Mouse (Mus musculus) heart, embryonic 13.5 days (tissue): ENCODE measurements around the gene Gadd45g. TPM values are rescaled to one million over a fixed set of nuclear protein-coding genes. Genes with fewer than 3 reads are reported as not detected.

Source experiments
- ATAC-seq: fragments of 200-750 bp; cut with Nextera tagmentation; 2 replicates; pipeline ENCODE4 v1.8.0; 2017; ENCODE audit warnings: moderate TSS enrichment; ENCODE audit not compliant: insufficient number of reproducible peaks, low FRiP score, low TSS enrichment; ENCODE audit errors: extremely low read depth
- H3K27ac ChIP-seq: fragments of 300-500 bp; sonication (generic); replicated peaks from 2 replicates; pipeline ENCODE4 v1.5.1; 2015; ENCODE audit warnings: moderate library complexity, mild to moderate bottlenecking, inconsistent platforms
- H3K27me3 ChIP-seq: fragments of 300-500 bp; sonication (generic); replicated peaks from 2 replicates; pipeline ENCODE4 v1.6.1; 2015; ENCODE audit warnings: mild to moderate bottlenecking, inconsistent platforms
- H3K36me3 ChIP-seq: fragments of 300-500 bp; sonication (generic); 2 replicates; pipeline ENCODE4 v1.6.1; 2015; ENCODE audit warnings: mild to moderate bottlenecking, inconsistent platforms
- H3K4me1 ChIP-seq: fragments of 300-500 bp; sonication (generic); 2 replicates; pipeline ENCODE4 v1.6.1; 2015; ENCODE audit warnings: inconsistent platforms
- H3K4me2 ChIP-seq: fragments of 300-500 bp; sonication (generic); 2 replicates; pipeline ENCODE4 v1.6.1; 2015; ENCODE audit warnings: inconsistent platforms, mild to moderate bottlenecking, moderate library complexity
- H3K4me3 ChIP-seq: fragments of 300-500 bp; sonication (generic); 2 replicates; pipeline ENCODE4 v1.5.1; 2015; ENCODE audit warnings: moderate library complexity, mild to moderate bottlenecking, inconsistent platforms
- H3K9ac ChIP-seq: fragments of 300-500 bp; sonication (generic); 2 replicates; pipeline ENCODE4 v1.6.1; 2015; ENCODE audit warnings: inconsistent platforms, mild to moderate bottlenecking, moderate library complexity
- H3K9me3 ChIP-seq: fragments of 300-500 bp; sonication (generic); 2 replicates; pipeline ENCODE4 v1.6.1; 2016; ENCODE audit warnings: inconsistent platforms
- WGBS: fragments of 180-500 bp; shearing (Covaris S2); methylation state at CpG from one replicate; pipeline ENCODE4 v1.1.7; 2015; ENCODE audit warnings: mixed read lengths; 5-methylcytosine and 5-hydroxymethylcytosine counted together
- polyA plus RNA-seq: library from polyadenylated mRNA; unstranded; fragments of >200 nt; fragmentation: Nextera tagmentation; extraction: Ambion mirVana; gene quantifications from 2 replicates; pipeline ENCODE4 v1.2.1, GENCODE M21; 2015

Gene Gadd45g
- 51.2 and 51.8 TPM in 2 replicates for polyA plus RNA-seq

DNA sequence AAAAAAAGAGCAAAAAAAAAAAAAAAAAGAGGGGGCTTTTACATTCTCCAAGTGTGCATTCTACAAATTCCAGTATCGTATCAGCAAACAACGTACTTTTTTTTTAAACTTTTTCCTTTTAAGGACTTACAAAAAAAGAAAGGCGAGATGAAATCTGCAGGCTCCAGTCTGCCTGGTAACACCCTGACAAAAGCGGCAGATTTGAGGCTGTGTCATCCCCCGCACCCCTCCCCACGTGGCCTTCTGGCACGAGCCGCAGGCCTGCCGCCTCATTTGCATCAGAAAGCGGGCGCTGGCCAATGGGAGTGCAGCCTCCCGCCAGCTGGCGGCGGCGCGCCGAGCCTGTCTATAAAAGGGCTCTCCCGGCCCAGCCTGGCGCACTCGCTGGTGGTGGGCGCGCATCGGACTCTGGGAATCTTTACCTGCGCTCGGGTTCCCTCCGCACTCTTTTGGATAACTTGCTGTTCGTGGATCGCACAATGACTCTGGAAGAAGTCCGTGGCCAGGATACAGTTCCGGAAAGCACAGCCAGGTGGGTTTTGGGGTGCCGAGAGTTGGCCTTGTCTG lies at the start of gene Gadd45g:
TSS of gene Gadd45g (plus strand) at position 378 of the 567 bp plus-strand sequence.
- peaks cover 54% of the 10 kb centered on the region for H3K4me1 ChIP-seq
- peak within 1 kb of the TSS; percentile 75 for H3K4me3 ChIP-seq
- 0 out of 2 replicates have a peak, but pooled peaks cover 2% of the 10 kb centered on the region for H3K36me3 ChIP-seq
- 1% methylated on average over 31 of the region's 31 CpGs for WGBS
- H3K9ac ChIP-seq: peak within 1 kb of the TSS; percentile 98
- peaks cover 10% of the 10 kb centered on the region; the same call in 1 of the 2 replicates for H3K27me3 ChIP-seq
- no peaks in the 10 kb centered on the region for H3K9me3 ChIP-seq
- peak; percentile 69 for ATAC-seq
- H3K27ac ChIP-seq: peak within 1 kb of the TSS; percentile 97
- H3K4me2 ChIP-seq: peak within 1 kb of the TSS; percentile 93

DNA sequence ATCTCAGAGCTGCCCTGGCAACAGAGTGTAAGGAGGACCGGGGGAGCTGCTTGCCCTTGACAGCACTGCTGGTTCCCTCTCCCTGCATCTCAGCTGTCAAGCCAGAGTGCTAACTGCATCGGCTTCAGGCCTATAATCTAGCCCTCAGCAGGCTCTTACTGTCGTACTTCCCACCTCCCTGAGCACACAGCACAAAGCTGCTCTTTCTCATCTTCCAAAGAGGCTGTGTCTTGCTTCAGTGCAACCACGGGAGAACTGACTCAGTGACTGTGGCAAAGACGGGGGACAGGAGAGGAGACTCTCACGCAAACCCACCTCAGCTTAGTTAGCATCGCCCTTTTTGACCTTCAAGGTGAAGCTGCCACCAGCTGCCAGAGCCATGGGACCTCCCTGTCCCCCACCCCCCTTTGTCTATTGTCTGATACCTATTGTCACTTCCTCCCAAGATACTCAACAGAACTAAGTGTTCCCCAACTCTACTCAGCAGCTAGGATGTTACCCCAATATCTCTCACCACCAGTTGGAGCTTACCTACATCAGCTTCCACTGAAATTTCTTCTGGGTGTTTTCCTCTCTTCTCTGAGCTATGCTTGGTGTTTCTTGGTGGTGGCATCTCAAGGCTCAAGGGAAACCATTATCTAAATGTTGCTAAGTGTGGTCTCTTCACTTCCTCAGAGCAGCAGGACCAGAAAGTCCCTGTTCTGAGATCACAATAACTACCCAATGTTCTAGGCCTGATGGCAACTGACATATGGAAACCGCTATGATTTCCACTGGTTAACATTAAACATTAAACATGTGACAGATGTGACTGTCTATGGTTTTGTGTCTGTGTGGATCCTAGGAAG lies 48.4 kb upstream of the Gadd45g start:
- no peak for ATAC-seq
- Histone ChIP-seq H3K9me3 (no peaks in the 10 kb centered on the region), H3K27me3 (no peaks in the 10 kb centered on the region), H3K27ac (no peak overlapping the region), H3K9ac (no peak overlapping the region), H3K4me3 (no peak overlapping the region), H3K4me2 (no peak overlapping the region), H3K4me1 (peaks cover 3% of the 10 kb centered on the region; the same call in 1 of the 2 replicates), H3K36me3 (no peaks in the 10 kb centered on the region)
- WGBS: 40% methylated on average over 8 of the region's 8 CpGs

DNA sequence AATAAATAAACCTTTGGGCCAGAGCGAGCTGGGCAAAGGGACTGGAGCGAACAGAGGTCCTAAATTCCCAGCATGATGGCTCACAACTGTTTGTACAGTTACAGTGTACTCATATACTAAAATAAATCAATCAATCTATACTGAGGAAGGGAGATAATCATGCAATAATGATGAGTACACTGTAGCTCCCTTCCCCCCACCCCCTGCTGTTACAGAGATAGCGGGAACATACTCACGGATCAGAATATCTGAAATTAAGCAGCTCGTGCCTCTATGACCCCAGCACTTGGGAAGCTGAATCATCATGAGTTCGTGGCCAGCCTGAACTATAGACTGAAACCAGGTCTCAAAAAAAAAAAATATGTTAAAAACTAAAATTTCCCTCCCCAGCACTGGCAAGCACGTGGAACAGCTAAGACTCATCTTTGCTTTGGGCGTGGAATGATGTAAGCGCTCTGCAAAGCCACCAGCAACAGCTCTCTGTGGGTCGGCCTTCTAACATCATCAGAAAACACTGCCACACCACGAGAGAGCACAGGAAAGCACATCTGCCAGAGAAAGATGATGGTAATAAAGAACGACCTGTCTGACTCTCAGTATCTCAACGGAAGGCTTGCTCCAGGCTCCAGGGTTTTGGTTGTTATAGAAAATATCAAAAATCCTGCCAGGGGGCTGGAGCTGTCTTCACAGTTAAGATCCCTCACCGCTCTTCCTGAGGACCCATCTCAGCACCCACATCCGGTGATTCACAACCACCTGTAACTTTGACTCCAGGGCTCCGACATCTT lies 46.5 kb upstream of the Gadd45g start:
- Histone ChIP-seq H3K4me3 (no peak overlapping the region), H3K4me1 (0 out of 2 replicates have a peak, but pooled peaks cover 2% of the 10 kb centered on the region), H3K27ac (no peak overlapping the region), H3K4me2 (no peak overlapping the region), H3K9me3 (no peaks in the 10 kb centered on the region), H3K36me3 (no peaks in the 10 kb centered on the region), H3K9ac (no peak overlapping the region), H3K27me3 (no peaks in the 10 kb centered on the region)
- no peak for ATAC-seq
- WGBS: 79% methylated on average over 16 of the region's 16 CpGs

DNA sequence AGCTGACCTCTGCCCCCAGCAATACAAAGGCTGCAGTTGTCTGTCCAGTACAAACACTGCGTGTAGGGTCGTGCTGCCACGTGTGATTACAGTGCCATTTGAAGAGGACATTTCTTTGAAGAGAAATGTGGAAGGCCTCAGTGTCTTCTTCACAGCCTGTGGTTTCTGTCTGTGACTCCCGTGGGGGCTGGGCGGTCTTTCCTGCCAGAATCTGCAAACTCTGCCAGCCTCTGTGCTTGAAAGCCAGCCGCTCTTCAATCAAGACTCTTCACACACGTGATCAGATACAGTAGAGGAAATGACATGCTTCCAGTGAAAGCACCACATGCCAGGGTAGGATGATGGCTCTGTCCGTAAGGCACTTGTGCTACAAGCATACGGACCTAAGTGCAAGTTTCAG lies 45.6 kb upstream of the Gadd45g start:
- no peak overlapping the region for H3K9ac ChIP-seq
- H3K27me3 ChIP-seq: no peaks in the 10 kb centered on the region
- ATAC-seq: no peak
- H3K27ac ChIP-seq: no peak overlapping the region
- 0 out of 2 replicates have a peak, but pooled peaks cover 2% of the 10 kb centered on the region for H3K4me1 ChIP-seq
- no peaks in the 10 kb centered on the region for H3K9me3 ChIP-seq
- 56% methylated on average over 9 of the region's 9 CpGs for WGBS
- no peaks in the 10 kb centered on the region for H3K36me3 ChIP-seq
- H3K4me3 ChIP-seq: no peak overlapping the region
- no peak overlapping the region for H3K4me2 ChIP-seq

DNA sequence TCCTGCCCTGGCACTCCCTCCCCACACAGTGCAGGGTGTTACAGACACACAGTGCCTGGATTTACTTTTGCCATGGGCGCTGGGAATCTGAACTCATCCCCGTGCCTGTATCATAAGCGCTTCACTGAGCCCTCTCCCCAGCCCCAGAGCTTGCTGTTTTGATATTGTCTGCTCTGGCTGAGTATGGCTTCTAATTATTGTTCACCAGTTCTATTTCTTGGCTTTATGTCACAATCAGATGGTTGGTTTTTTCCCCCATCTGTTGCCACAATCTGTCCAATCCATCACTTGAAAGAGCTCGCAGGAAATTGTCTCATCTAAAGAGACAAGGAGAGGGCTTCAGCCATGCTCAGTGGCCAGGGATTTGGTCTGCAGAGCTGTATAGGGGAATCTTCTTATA lies 40.8 kb upstream of the Gadd45g start:
- Histone ChIP-seq H3K4me1 (0 out of 2 replicates have a peak, but pooled peaks cover 2% of the 10 kb centered on the region), H3K9ac (no peak overlapping the region), H3K4me3 (no peak overlapping the region), H3K4me2 (no peak overlapping the region), H3K9me3 (no peaks in the 10 kb centered on the region), H3K36me3 (no peaks in the 10 kb centered on the region), H3K27me3 (no peaks in the 10 kb centered on the region), H3K27ac (no peak overlapping the region)
- WGBS: 70% methylated on average over 4 of the region's 4 CpGs
- ATAC-seq: no peak

DNA sequence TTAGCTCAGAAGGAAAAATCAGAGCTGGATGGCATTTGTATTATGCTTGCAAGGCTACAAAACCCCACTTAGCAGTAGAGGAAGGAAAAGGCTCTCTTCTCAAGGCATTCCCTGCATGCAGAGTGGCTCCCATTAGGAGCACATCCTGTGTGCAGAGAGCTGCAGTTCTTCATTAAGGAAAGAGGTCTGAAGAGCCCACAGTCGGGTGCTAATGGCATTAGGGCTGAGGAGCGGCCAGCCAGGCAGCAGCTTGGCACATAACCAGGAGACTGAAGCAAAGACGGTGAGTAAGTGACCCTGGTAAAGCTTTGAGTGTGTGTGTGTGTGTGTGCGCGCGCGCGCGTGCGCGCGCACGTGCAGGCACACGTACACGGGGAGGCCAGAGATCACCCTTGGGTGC lies 40.3 kb upstream of the Gadd45g start:
- Histone ChIP-seq H3K4me2 (no peak overlapping the region), H3K27ac (no peak overlapping the region), H3K9me3 (no peaks in the 10 kb centered on the region), H3K9ac (no peak overlapping the region), H3K36me3 (no peaks in the 10 kb centered on the region), H3K4me3 (no peak overlapping the region), H3K4me1 (no peaks in the 10 kb centered on the region), H3K27me3 (no peaks in the 10 kb centered on the region)
- ATAC-seq: no peak
- WGBS: 77% methylated on average over 15 of the region's 15 CpGs

DNA sequence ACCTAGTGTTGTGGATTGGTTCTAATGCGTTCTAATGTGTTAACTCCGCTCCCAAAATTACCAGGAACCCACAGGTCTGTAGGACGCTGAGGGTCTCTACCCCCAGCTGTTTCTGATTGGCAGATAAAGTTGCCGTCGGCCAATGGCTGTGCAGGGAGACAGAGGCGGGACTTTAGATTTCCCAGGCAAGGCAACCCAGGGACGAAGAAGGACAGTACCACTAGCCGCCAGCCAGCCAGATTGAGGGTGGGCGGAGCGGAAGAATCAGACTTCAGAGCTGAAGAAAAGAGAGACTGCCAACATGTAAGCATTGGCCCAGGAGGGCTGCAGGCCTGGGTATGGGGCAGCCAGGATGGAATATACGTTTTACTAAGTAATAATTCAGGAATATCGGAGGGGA lies 38.3 kb upstream of the Gadd45g start:
- H3K9me3 ChIP-seq: no peaks in the 10 kb centered on the region
- H3K4me3 ChIP-seq: no peak overlapping the region
- peaks cover under 1% of the 10 kb centered on the region; the same call in 1 of the 2 replicates for H3K4me1 ChIP-seq
- peak overlapping the region; percentile 34 for H3K4me2 ChIP-seq
- H3K36me3 ChIP-seq: no peaks in the 10 kb centered on the region
- H3K27me3 ChIP-seq: no peaks in the 10 kb centered on the region
- 27% methylated on average over 12 of the region's 12 CpGs for WGBS
- no peak overlapping the region for H3K27ac ChIP-seq
- no peak for ATAC-seq
- H3K9ac ChIP-seq: no peak overlapping the region

DNA sequence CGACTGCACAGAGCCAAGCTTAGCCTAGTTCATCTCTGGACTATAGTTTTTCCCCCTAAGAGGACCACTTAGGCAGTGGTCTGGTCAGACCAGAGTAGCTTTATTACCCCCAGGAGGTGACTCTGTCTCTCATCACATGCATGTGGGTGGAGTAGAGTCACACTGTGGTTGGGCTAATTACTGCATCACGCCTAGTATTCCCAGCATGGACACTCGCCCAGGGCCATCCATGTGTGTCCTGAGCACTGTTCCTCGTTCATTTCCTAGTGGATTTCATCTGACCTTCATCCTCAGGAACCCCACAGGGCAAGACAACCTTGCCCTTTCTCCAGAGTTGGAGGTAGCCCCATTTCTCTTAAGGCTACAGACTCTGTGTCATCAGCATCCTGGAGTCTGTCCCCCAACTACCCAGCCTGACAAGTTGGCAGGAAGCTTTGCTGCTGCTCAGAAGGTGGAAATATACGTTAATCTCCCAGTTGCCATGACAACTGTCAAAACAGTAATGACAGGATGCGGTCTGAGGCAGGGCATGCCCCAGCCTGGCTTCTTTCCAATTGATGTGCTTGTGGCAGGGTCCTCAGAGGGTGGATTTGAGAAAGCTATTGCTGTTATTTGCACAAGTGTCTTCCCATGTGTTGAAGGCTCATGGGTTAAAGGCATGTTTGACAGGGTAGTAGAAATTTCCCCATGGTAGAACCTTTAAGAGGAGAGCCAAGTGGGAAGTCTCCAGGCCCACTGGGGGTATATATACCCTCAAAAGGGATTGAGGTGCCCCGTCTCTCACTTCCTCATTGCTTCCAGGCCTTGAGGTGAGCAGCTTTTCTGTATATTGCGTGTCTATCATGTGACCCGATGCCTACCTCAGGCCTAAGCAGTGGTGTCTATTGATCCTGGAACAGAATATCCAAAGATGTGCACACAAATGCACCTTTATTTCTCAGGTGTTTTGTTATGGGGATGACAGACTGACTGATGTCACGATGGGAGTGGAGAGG lies 32.6 kb upstream of the Gadd45g start:
- 56% methylated on average over 10 of the region's 10 CpGs for WGBS
- no peak overlapping the region for H3K9ac ChIP-seq
- H3K36me3 ChIP-seq: no peaks in the 10 kb centered on the region
- H3K4me2 ChIP-seq: no peak overlapping the region
- no peak overlapping the region for H3K4me3 ChIP-seq
- H3K27ac ChIP-seq: no peak overlapping the region
- H3K27me3 ChIP-seq: no peaks in the 10 kb centered on the region
- no peaks in the 10 kb centered on the region for H3K9me3 ChIP-seq
- peaks cover 39% of the 10 kb centered on the region for H3K4me1 ChIP-seq
- no peak for ATAC-seq

DNA sequence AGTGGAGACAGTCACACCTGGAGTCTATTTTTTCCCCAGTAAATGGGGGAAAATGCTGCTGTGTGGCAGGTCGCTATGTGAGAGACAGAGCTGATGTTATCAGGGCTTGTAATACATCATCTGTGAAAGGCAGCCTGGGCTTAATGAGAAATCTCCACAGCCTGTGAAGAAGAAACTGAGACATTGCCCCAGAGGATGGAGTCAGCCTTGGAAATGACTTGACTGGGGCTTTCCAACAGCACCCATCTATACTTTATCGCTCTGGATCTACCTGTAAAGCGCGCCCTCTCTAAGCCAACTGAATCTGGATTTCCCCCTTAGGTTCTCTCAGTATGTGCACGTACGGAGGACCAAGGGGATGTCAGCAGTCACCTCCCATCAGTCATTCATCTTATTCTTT lies 31.8 kb upstream of the Gadd45g start:
- no peaks in the 10 kb centered on the region for H3K27me3 ChIP-seq
- no peaks in the 10 kb centered on the region for H3K36me3 ChIP-seq
- H3K4me1 ChIP-seq: peaks cover 46% of the 10 kb centered on the region
- H3K9me3 ChIP-seq: no peaks in the 10 kb centered on the region
- no peak overlapping the region for H3K9ac ChIP-seq
- no peak overlapping the region for H3K27ac ChIP-seq
- no peak overlapping the region for H3K4me3 ChIP-seq
- WGBS: 82% methylated on average over 6 of the region's 6 CpGs
- no peak overlapping the region for H3K4me2 ChIP-seq
- no peak for ATAC-seq

DNA sequence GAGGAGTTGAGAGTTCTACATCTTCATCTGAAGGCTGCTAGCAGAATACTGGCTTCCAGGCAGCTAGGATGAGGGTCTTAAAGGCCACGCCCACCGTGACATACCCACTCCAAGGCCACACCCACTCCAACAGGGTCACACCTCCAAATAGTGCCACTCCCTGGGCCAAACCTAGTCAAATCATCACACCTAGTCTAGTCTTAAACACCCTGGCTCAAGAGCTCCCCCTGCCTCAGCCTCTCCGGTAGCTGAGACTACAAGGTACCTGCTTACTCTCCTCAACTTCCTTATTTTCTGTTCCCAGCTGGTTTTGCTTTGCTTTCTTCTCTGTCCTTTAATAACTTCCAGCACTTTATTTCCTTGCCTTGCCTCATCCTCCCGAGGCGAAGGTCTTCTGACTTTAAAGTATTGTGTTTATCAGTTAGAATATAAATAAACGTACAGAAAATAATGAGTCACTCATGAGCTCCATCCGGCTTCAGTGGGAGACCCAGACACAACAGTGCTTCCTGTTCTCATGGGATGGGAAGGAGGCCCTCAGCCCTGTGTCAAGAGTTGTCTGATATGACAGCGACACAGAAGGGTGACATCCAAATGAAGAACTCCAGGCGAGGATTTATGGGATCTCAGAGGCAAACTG lies 30.5 kb upstream of the Gadd45g start:
- Histone ChIP-seq H3K27me3 (no peaks in the 10 kb centered on the region), H3K4me3 (no peak overlapping the region), H3K4me2 (no peak overlapping the region), H3K27ac (peak overlapping the region; percentile 71), H3K9me3 (no peaks in the 10 kb centered on the region; the same call in 1 of the 2 replicates), H3K4me1 (peaks cover 47% of the 10 kb centered on the region), H3K9ac (no peak overlapping the region), H3K36me3 (no peaks in the 10 kb centered on the region)
- ATAC-seq: no peak
- 47% methylated on average over 9 of the region's 9 CpGs for WGBS
